1 mouse cellular context compared by ENCODE assay signal in the genomic region with DNA sequence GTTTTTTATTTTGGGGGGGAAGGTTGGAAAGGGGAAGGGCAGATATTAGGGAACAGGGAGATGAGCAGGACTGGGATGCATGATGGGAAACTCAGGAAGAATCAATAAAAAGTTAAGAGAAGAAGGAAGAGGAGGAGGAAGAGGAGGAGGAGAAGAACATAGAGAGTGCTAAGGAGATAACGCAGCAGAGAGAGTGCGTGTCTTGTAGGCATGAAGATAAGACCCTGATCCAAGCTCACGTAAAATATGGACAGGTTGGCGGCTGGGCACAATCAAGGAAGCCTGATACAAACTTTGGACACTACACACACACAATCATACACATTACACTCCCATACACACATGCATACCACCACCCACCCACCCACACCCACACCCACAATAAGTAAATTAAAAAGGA.
TF ChIP-seq lines count a peak whose summit lies in the region.

No protein-coding gene starts in this region.

TF ChIP-seq in MEL, 35 proteins besides CTCF, POLR2A, EP300 and RAD21 (continued from another document):
- no peak for TF ChIP-seq ZC3H11A (IDR thresholded peaks at IDR 0.05; ENCODE audit: low read depth, low read length)
- no peak for TF ChIP-seq SMC3 (IDR thresholded peaks at IDR 0.05; ENCODE audit: low read depth, low read length)
- TF ChIP-seq GABPA (IDR thresholded peaks at IDR 0.05; ENCODE audit: low read depth, low read length) = no peak
- TF ChIP-seq E2F4 (IDR thresholded peaks at IDR 0.05; ENCODE audit: borderline replicate concordance, low read depth, low read length) = no peak
- TF ChIP-seq POLR2AphosphoS5 (IDR thresholded peaks at IDR 0.05; ENCODE audit: borderline replicate concordance, low read depth, low read length) = no peak
- no peak for TF ChIP-seq ZKSCAN1 (IDR thresholded peaks at IDR 0.05; ENCODE audit: low read depth, low read length)
- TF ChIP-seq ZMIZ1 (IDR thresholded peaks at IDR 0.05; ENCODE audit: low read depth, low read length) = no peak
- peak; percentile 95 for TF ChIP-seq GATA1 (IDR thresholded peaks at IDR 0.05; ENCODE audit: low read depth, low read length)
- TF ChIP-seq MXI1 (IDR thresholded peaks at IDR 0.05; ENCODE audit: low read depth, low read length) = no peak; the same call in 1 of the 2 replicates
- TF ChIP-seq ELF1 (IDR thresholded peaks at IDR 0.05; ENCODE audit: low read depth, low read length) = no peak
- 0 out of 2 replicates have a peak, but pooled peaks have one; percentile 24 for TF ChIP-seq SIN3A (IDR thresholded peaks at IDR 0.05; ENCODE audit: low read length)
